Mouse (Mus musculus): ENCODE results near the gene Parn. TPM values are rescaled to one million over a fixed set of nuclear protein-coding genes. Genes with fewer than 3 reads are reported as not detected.
"Not testable (repeated sequence)": the region's sequence is repeated elsewhere in the genome, so short reads cannot be mapped to it uniquely, and the experiment has no call there.

Parn gene
- polyA plus RNA-seq, 2 experiments, result 23.5 to 41.1 TPM

GRCm38 (mm10) chr16:13658886-13659285, 9.1 kb downstream of the Parn start:
- no peak overlapping the region for H3K4me3 ChIP-seq (replicated peaks; ENCODE audit: low read length)
- no peaks in the 10 kb centered on the region for H3K4me1 ChIP-seq (ENCODE audit: control insufficient read depth, insufficient read depth, low read length)
- DNase-seq (ENCODE audit: low spot score) (no peak), ATAC-seq (ENCODE audit: low FRiP score, low read depth) (no peak)
- no peaks in the 10 kb centered on the region for H3K9me3 ChIP-seq (ENCODE audit: control insufficient read depth, low read length)
- 92% methylated on average over 3 of the region's 3 CpGs for WGBS
- no peaks in the 10 kb centered on the region for H3K27me3 ChIP-seq (ENCODE audit: control insufficient read depth, insufficient read depth, low read length)
- H3K9ac ChIP-seq (ENCODE audit: low read depth, low read length, severe bottlenecking), result no peak overlapping the region
- no peak overlapping the region for H3K27ac ChIP-seq (replicated peaks; ENCODE audit: low read depth, low read length)
- TF ChIP-seq POLR2A (IDR thresholded peaks at IDR 0.05; ENCODE audit: borderline replicate concordance, extremely low read depth, insufficient read depth, insufficient read length), result no peak
- no peak overlapping the region for H3K4me2 ChIP-seq (replicated peaks; ENCODE audit: low read depth, low read length, severe bottlenecking)
- H3K36me3 ChIP-seq (ENCODE audit: control insufficient read depth, insufficient read depth, low read length), result peaks cover 59% of the 10 kb centered on the region

GRCm38 (mm10) chr16:13645930-13646329, 22.0 kb downstream of the Parn start:
- H3K27ac ChIP-seq (replicated peaks; ENCODE audit: low read depth, low read length), result no peak overlapping the region
- peaks cover 41% of the 10 kb centered on the region for H3K36me3 ChIP-seq (ENCODE audit: control insufficient read depth, insufficient read depth, low read length)
- no peak for ATAC-seq (ENCODE audit: low FRiP score, low read depth)
- 84% methylated on average over 4 of the region's 4 CpGs for WGBS
- H3K27me3 ChIP-seq (ENCODE audit: control insufficient read depth, insufficient read depth, low read length), result no peaks in the 10 kb centered on the region
- DNase-seq (ENCODE audit: low spot score), result no peak
- no peak overlapping the region for H3K4me3 ChIP-seq (replicated peaks; ENCODE audit: low read length)
- no peaks in the 10 kb centered on the region for H3K9me3 ChIP-seq (ENCODE audit: control insufficient read depth, low read length)
- no peak for TF ChIP-seq POLR2A (IDR thresholded peaks at IDR 0.05; ENCODE audit: borderline replicate concordance, extremely low read depth, insufficient read depth, insufficient read length)
- H3K4me2 ChIP-seq (replicated peaks; ENCODE audit: low read depth, low read length, severe bottlenecking), result no peak overlapping the region
- H3K9ac ChIP-seq (ENCODE audit: low read depth, low read length, severe bottlenecking), result no peak overlapping the region
- H3K4me1 ChIP-seq (ENCODE audit: control insufficient read depth, insufficient read depth, low read length), result no peaks in the 10 kb centered on the region

GRCm38 (mm10) chr16:13644474-13644873, 23.5 kb downstream of the Parn start:
- DNase-seq (ENCODE audit: low spot score) (no peak), ATAC-seq (ENCODE audit: low FRiP score, low read depth) (no peak)
- Histone ChIP-seq H3K36me3 (ENCODE audit: control insufficient read depth, insufficient read depth, low read length) (peaks cover 32% of the 10 kb centered on the region), H3K27me3 (ENCODE audit: control insufficient read depth, insufficient read depth, low read length) (no peaks in the 10 kb centered on the region), H3K4me3 (replicated peaks; ENCODE audit: low read length) (no peak overlapping the region), H3K27ac (replicated peaks; ENCODE audit: low read depth, low read length) (no peak overlapping the region), H3K4me2 (replicated peaks; ENCODE audit: low read depth, low read length, severe bottlenecking) (no peak overlapping the region), H3K4me1 (ENCODE audit: control insufficient read depth, insufficient read depth, low read length) (no peaks in the 10 kb centered on the region), H3K9me3 (ENCODE audit: control insufficient read depth, low read length) (no peaks in the 10 kb centered on the region), H3K9ac (ENCODE audit: low read depth, low read length, severe bottlenecking) (no peak overlapping the region)
- WGBS, result 90% methylated on average over 3 of the region's 3 CpGs
- no peak for TF ChIP-seq POLR2A (IDR thresholded peaks at IDR 0.05; ENCODE audit: borderline replicate concordance, extremely low read depth, insufficient read depth, insufficient read length)

- H3K9ac ChIP-seq (ENCODE audit: low read depth, low read length, severe bottlenecking), result no peak overlapping the region
- no peak for DNase-seq (ENCODE audit: low spot score)
- H3K4me2 ChIP-seq (replicated peaks; ENCODE audit: low read depth, low read length, severe bottlenecking), result no peak overlapping the region
- H3K4me3 ChIP-seq (replicated peaks; ENCODE audit: low read length), result no peak overlapping the region
- no peak for TF ChIP-seq POLR2A (IDR thresholded peaks at IDR 0.05; ENCODE audit: borderline replicate concordance, extremely low read depth, insufficient read depth, insufficient read length)
- no peaks in the 10 kb centered on the region for H3K4me1 ChIP-seq (ENCODE audit: control insufficient read depth, insufficient read depth, low read length)
- H3K27me3 ChIP-seq (ENCODE audit: control insufficient read depth, insufficient read depth, low read length), result no peaks in the 10 kb centered on the region
- no peak for ATAC-seq (ENCODE audit: low FRiP score, low read depth)
- 86% methylated on average over 7 of the region's 7 CpGs for WGBS
- H3K36me3 ChIP-seq (ENCODE audit: control insufficient read depth, insufficient read depth, low read length), result peaks cover 25% of the 10 kb centered on the region
- no peak overlapping the region for H3K27ac ChIP-seq (replicated peaks; ENCODE audit: low read depth, low read length)
- no peaks in the 10 kb centered on the region for H3K9me3 ChIP-seq (ENCODE audit: control insufficient read depth, low read length)
Observed at GRCm38 (mm10) chr16:13640064-13640463, 27.9 kb downstream of the Parn start.

GRCm38 (mm10) chr16:13639508-13639907, 28.5 kb downstream of the Parn start:
- no peak for ATAC-seq (ENCODE audit: low FRiP score, low read depth)

GRCm38 (mm10) chr16:13638198-13638597, 29.8 kb downstream of the Parn start:
- ATAC-seq (ENCODE audit: low FRiP score, low read depth); DNase-seq (ENCODE audit: low spot score); H3K27ac ChIP-seq (replicated peaks; ENCODE audit: low read depth, low read length); H3K4me1 ChIP-seq (ENCODE audit: control insufficient read depth, insufficient read depth, low read length); H3K9ac ChIP-seq (ENCODE audit: low read depth, low read length, severe bottlenecking); H3K4me2 ChIP-seq (replicated peaks; ENCODE audit: low read depth, low read length, severe bottlenecking); H3K4me3 ChIP-seq (replicated peaks; ENCODE audit: low read length); H3K9me3 ChIP-seq (ENCODE audit: control insufficient read depth, low read length); H3K27me3 ChIP-seq (ENCODE audit: control insufficient read depth, insufficient read depth, low read length): not testable (repeated sequence)
- 47% methylated on average over 2 of the region's 2 CpGs for WGBS
- H3K36me3 ChIP-seq (ENCODE audit: control insufficient read depth, insufficient read depth, low read length), result peaks cover 28% of the 10 kb centered on the region

More at GRCm38 (mm10) chr16:13639508-13639907, 28.5 kb downstream of the Parn start:
- no peak overlapping the region for H3K4me3 ChIP-seq (replicated peaks; ENCODE audit: low read length)
- TF ChIP-seq POLR2A (IDR thresholded peaks at IDR 0.05; ENCODE audit: borderline replicate concordance, extremely low read depth, insufficient read depth, insufficient read length), result no peak
- no peaks in the 10 kb centered on the region for H3K4me1 ChIP-seq (ENCODE audit: control insufficient read depth, insufficient read depth, low read length)
- DNase-seq (ENCODE audit: low spot score), result no peak
- H3K9ac ChIP-seq (ENCODE audit: low read depth, low read length, severe bottlenecking), result no peak overlapping the region
- H3K36me3 ChIP-seq (ENCODE audit: control insufficient read depth, insufficient read depth, low read length), result peaks cover 25% of the 10 kb centered on the region
- no peaks in the 10 kb centered on the region for H3K27me3 ChIP-seq (ENCODE audit: control insufficient read depth, insufficient read depth, low read length)
- H3K27ac ChIP-seq (replicated peaks; ENCODE audit: low read depth, low read length), result no peak overlapping the region
- H3K9me3 ChIP-seq (ENCODE audit: control insufficient read depth, low read length), result no peaks in the 10 kb centered on the region
- WGBS, result 86% methylated on average over 5 of the region's 5 CpGs
- no peak overlapping the region for H3K4me2 ChIP-seq (replicated peaks; ENCODE audit: low read depth, low read length, severe bottlenecking)

All from limb, embryonic 14.5 days (tissue).